Mouse (Mus musculus) spleen, adult 12 weeks (tissue): ENCODE measurements around the gene Cdkn1a.
"Not testable (repeated sequence)": the region's sequence is repeated elsewhere in the genome, so short reads cannot be mapped to it uniquely, and the experiment has no call there.

Source experiments
- DNase-seq: peaks from one replicate; pipeline ENCODE4 v3.0.0; 2022; ENCODE audit warnings: low spot score

The Cdkn1a gene

DNA sequence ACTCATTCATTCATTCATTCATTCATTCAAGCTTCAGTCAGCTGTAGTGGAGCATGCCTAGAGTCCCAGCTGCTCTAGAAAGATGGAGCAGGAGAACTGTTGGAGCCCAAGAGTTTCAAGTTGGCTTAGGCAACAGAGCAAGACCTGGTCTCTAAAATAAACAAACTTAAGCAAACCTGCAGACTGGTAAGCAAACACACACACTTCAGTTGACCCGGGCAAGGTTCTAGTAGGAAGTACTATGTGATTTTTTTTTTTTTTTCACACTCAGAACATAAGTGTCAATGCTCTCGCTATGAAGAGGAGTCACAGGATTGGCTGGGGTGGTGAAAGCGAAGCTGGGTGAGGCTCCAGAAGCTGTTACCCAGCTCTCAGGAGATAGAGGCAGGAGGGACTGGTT lies 31.2 kb upstream of the Cdkn1a start:
- no peak for DNase-seq

DNA sequence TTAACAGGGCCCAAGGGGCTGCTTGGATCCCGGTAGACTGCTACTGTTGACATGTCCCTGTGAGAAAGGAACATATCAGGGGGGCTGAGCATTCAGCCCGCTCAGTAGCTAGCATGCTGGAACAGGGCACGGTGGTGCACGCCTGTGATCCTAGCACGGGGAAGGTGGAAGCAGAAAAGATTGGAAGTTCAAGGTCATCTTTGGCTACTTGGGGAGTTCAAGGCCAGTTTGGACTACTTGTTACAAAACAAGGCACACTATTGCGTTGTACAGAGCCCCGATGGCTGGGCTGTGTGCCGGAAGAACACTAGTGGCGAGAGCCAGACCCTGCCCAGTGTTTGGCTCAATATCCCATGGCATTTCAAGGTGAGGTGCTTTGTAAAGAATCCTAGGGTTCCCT lies 29.8 kb upstream of the Cdkn1a start:
- DNase-seq: no peak

DNA sequence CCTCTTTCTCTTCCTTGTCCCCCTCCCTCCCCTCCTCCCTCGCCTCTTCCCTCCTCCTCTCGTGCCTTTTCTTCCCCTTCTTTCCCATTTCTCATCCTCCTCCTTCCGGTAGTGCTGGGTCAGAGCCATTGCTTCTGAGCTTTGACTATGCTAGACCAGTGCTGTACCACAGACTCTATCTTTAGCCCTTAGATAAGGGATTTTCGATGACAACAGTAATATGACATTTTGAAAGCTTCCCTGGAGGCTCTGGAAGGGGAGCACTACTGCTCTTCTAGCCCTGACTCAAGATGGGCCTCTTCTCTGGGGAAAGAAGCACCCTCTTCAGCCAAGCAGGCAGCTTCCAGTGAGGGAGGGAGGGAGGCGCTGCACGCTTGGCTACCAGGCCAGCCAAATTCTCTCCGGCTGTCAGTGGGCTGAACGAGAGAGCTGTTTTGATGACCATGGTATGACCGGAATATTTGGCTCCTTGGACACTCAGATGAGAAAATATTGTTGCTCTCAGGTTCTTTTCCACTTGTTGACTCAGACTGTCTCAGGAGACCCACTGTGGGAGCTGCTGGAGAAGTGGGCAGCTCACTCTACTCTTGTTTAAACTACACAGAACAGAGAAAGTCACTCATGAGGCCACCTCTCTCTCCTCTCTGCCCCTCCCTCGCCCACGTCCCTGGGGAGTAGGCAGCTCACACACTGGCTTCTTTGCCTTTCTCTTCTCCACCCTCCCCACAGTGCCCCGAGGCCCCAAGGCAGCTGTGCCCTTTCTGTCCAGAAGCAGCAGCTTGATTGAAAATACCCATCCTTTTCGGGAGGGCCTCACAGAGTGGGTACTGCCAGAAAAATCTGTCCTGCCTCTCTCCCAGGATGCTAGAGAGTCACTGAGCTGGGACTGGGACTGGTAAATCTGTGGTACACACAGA lies 28.4 kb upstream of the Cdkn1a start:
- DNase-seq: no peak

DNA sequence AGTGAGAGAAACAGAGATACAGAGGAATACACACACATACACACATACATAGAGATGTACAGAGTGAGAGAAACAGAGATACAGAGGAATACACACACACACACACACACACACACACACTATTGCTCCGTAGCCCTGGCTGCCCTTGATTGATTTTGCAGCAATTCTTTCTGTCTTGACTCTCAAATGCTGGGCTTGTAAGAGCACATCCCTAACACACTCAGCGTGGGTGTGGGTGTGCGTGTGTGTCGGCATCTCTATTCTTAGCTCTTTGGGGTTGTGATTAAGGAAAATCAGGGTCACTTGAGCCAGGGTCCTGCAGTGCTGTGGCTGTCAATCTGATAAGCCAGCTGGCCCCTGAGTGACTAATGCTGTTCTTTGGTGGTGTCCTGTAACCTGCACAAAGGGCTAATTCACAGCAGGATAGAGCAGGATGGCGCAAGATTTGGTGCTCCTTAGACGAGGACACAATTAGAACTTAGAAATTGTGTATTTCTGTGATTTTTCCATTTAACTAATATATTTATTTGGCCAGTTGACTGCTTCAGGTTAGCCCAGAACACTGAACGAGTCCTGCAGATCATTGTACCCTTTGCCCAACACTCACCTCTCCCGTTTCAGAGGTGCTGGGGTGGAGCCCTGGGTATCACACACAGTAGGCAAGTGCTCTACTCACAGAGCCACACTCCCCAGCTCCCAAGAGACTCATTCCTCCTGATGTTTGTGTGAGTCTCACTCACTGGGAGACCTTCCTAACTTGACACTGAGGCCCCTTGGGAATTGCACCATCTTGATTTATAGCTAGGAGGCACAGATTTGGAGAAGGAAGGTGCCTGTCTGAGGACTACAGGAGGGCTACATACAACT lies 27.4 kb upstream of the Cdkn1a start:
- DNase-seq: no peak

DNA sequence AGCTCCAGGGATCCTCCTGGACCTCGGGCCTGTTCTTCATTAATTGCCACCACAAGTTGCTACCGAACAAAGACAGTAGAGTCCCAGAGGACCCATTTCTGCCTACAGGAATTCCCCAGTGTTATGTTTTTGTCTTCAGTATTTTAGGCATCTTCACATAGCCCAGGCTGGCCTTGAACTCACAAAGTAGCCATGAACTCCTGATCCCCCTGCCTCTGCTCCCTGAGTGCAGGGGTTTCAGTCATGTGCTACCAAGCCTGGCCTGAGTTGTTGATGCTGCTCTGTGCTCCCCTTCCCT lies 26.8 kb upstream of the Cdkn1a start:
- DNase-seq: no peak

DNA sequence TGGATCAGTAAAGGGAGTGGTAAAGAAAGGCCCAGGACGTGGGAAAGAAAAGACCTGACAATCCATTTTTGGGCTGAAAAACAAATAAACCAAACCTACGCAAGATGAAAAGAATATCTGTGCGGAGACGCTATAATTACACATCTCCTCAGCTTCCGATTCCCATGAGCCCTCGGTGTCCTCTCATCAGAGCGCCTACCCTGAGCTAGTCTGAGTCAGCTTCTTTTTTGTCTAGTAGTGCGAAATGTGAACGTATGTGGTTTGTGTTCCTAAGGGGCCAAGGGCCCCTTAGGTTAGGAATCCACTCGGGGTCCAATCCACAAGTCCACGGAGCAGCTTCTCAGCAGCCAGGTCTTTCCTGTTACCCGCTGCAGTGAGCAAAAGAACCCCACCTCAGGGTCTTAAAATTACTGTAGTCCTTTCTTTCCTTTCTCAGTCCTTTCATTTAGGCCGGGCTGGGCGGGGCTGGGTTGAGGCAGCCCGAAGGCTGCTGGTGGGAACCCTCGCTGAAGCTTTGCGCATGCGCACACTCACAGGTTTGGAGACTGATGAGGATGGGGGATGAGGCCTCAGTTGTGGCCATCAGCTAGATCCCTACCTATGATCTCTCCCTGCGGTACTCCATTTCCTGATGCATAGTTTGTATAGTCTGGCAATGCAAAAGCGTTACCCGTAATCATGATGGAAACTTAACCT lies 25.4 kb upstream of the Cdkn1a start:
- DNase-seq: no peak

DNA sequence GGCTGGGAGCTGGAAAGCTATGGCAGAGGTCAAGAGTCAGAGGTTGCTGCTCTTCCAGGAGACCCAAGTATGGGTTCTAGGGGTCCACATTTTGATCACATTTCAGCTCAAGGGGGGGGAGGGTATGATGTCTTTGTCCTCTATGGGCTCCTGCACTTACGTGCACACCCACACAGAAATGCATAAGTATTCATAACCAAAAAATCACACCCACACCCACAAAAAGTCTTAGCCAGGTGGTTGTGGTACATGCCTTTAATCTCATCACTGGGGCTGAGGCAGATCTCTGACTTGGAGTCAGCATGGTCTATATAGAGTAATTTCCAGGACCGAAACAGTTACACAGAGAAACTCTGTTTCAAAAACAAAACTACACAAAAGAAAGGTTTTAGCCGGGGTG lies 24.8 kb upstream of the Cdkn1a start:
- no peak for DNase-seq

DNA sequence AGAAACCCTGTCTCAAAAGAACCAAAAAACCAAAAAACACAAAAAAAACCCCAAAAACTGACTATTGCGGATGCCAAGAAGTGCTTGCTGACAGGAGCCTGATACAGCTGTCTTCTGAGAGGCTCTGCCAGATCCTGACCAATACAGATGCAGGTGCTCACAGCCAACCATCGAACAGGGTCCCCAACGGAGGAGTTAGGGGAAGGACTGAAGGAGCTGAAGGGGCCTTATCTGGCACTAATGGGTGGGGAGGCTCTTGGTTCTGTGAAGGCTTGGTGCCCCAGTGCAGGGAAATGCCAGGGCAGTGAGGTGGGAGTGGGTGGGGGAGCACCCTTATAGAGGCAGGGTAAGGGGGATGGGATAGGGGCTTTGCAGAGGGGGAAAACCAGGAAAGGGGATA lies 23.4 kb upstream of the Cdkn1a start:
- DNase-seq: not testable (repeated sequence)

DNA sequence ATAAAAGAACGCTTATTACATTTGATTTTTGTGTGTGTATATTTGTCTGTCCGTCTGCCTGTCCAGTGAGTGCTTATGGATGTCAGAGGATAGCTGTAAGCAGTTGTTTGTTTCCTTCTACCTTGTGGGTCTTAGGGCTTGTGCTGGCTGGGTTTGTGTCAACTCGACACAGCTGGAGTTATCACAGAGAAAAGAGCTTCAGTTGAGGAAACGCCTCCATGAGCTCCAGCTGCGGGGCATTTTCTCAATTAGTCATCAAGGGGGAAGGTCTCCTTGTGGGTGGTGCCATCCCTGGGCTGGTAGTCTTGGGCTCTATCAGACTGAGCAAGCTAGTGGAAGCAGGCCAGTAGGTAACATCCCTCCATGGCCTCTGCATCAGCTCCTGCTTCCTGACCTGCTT lies 22.9 kb upstream of the Cdkn1a start:
- no peak for DNase-seq

DNA sequence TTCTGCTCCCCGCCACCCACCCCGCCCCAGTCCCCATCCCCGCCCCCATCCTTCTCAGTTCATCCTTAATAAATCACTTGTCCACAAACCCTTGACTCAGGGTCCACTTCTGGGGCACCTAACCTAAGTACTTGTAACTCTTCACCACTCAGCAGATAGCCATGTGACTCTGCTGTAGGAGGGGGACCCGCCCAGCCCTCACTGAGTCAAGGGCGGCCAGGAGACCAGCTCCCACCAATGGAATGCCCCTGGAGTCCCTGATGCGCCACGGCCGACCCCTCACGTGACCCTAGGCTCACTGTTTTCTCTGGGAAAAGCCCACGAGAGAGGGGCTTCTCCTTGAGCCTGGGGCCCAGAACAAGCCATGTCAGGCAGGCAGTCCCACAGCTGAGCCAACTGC lies 21.7 kb upstream of the Cdkn1a start:
- DNase-seq: no peak

DNA sequence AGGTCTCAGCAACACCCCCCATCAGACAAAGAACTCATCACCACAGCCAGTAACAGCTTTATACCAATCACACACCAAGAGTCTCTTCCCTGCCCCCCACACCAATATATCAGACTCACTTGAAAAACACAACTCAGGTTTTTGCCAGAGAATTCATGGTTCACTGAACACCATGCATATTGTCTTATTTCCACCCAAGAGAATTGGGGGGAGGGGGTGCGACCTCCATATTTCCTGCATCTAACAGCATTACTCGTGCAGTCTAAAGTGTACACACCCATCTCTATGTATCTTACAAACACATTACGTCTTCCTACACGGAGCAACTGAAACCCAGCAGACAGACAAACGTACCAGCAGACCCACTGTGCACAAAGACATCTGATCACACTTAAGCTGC lies 19.0 kb upstream of the Cdkn1a start:
- no peak for DNase-seq

DNA sequence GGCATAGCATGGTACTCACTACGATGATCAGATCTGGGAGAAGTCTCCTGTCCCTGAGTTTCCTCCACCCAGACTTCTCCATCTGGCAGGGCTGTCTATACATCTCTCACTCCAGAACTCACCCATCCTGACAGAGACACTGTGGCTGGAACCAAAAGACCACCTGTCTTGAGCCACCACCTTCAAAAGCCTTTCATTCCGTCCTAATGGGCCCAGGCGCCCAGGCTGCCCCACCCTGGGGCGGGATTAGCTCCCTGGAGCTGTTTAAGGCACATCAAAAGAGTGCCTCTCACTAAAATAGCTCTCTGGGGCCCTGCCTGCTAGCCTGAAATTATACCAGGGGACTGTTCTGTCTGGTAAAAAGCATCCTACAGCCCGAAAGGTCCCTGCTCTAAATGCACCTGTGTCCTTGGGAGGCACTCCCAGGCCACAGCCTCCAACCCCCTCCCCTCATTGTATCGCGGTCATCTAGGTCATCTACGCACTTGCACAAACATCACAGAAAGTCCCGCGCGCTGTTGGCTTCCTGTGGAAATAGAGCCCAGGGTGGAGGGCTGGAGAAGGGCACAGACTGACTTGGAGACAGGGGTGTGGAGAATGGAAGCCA lies 18.0 kb upstream of the Cdkn1a start:
- no peak for DNase-seq

DNA sequence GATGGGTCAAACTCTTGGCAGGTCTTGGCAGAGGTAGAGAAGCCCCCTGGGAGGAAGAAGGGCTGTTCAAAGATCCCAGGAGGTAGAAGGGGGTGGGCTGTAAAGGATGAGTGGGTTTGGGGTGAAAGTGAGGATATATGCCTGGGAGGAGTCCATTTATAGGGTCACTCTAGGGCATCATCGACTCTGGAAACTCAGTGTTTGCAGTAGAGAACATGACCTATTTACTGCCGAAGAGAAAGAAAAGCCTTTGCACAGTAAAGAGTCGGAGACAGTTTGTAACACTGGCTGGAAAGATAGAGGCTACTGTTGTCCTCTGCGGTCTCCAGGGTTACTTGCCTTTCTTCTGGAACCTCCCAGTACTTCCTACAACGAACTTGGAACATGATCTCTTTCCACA lies 17.5 kb upstream of the Cdkn1a start:
- no peak for DNase-seq

DNA sequence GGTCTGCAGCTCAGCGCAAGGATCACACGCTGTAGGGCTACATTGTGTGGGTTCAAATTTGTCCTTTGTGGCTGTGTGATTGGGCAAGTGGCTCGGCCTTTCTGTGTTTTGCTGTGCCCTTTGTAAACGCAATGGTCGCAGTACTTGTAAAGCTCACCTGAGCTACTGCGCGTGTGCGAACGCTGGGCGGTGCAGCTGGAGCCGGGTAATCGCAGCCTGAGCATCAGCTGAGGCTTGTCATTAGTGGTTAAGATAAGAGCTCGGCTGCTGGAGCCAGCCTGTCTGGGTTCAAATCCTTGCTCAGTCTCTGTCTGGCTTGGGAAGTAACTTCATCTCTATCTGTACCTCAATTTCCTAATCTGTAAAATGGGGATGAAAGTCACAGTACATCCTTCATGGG lies 16.7 kb upstream of the Cdkn1a start:
- no peak for DNase-seq

DNA sequence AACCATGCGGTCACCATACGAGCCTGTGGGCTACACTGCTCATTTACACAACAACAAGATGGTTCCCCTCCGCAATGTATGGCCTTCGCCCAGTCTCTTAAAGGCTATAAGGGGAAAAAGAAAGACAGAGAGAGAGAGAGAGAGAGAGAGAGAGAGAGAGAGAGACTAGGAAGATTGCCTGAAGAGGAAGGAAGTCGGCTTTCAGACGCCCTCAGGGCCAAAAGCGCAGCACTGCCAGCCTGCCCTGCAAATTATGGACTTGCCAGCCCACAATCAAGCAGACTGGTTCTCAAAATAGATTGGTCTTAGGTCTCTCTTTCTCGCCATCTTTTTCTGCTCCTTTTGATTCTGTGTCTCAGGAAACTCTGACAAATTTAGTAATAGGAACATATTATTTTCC lies 14.5 kb upstream of the Cdkn1a start:
- no peak for DNase-seq

DNA sequence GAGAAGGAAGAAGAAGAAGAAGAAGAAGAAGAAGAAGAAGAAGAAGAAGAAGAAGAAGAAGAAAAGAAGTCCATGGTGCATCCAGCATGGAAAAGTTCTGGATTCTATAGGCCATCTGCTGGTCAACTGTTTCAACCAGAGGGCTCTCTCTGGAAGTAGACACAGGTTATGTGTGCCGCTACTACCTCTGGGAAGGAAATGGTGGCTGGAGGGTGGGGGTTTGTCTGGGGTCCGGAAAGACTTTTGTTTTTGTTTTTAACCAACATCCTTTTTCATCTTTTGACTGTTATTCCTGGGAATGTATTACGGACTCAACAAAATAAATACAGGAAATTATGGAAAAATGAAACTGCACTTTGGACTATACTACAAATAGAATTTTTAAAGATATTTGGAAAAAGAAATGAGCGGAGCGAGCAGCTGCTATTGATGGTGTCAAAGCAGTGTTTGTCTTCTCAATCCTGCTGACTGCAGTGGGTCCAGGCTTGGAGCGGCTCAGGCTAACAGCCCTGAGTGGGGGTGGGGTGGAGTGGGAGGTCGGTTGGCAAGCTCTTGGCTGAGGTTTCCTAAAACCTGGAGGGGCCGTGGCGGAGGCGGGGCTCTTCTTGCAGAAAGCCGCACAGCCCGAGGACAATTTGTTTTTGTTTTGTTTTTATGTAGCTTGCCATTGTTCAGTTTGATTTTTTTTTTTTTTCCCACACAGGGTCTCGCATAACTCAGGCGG lies 12.8 kb upstream of the Cdkn1a start:
- DNase-seq: no peak

DNA sequence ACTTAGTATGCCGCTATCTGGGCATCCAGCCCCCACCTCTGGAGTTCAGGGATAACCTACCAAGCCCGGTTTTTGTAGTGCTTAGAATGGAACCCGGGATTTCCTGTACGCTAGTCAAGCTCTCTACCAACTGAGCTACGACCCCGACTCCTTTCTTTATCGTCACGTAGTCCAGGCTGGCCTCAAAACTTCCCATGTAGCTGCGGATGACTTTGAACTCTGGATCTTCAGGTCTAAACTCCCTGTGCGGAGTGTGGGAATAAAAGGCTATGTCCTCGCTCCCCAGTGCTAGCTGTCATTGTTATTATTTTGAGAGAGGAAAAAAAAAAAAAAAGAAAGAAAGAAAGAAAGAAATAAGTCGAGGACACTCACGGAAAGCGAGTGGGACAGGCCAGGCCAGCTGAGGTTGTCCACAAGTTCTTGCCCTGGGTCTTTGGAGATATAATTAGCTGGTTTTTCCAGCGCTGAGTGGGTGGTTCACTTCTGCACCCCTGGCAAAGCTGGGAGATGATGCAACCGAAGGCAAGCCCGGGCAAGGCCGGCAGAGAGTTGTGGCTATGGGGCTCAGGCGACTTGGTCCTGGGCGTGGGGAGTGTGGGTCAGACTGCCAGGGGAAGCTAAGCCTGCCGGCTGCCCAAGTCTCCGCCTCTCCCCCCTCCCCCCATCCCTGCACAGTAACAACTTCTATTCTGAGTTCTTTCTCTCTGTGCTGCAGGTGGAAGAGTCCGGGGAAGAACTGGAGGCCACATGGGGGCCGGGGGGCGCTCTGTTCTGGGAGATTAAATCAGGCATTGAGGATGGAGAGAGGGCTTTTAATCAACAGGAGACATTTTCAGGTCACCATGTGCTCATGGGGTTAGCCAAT lies 12.0 kb upstream of the Cdkn1a start:
- DNase-seq: no peak

DNA sequence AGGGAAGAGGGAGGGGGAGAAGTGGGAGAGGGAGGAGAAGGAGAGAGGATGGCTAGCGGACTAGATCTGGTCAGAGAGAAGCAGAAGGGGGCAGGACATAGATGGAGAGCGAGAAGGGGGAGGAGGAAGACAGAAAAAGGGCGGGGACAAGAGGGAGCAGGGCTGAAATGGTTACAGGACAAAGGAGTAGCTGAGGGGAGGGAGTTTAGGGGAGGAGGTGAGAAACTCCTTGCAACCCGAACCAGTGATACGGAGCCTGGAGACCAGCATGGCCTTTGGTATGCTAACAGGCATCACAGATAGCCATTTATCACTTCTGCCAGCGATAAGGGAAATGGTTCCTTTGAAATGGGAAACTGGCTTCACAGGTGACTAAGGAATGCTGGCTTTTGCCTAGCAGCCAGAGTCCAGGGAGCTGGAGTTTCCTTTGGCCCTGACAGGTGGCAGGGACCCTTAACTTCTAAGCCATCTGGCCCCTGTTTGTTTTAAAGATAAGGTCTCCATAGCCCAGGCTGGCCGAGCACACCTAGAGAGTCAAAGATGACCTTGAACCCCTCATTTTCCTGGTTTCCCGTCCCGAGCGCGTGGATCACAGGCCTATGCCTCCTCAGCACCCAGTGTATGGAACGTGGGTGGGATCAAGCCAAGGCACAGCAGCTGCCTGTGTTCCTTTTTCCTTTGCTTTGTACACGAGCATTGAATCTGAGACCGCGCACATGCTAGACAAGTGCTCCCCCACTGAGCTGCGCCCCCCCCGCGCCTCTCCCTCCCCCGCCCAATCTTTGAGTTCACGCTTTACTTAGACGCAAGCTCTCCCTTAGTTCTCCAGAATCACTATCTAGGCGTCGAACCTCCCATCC lies 9.8 kb upstream of the Cdkn1a start:
- DNase-seq: no peak

DNA sequence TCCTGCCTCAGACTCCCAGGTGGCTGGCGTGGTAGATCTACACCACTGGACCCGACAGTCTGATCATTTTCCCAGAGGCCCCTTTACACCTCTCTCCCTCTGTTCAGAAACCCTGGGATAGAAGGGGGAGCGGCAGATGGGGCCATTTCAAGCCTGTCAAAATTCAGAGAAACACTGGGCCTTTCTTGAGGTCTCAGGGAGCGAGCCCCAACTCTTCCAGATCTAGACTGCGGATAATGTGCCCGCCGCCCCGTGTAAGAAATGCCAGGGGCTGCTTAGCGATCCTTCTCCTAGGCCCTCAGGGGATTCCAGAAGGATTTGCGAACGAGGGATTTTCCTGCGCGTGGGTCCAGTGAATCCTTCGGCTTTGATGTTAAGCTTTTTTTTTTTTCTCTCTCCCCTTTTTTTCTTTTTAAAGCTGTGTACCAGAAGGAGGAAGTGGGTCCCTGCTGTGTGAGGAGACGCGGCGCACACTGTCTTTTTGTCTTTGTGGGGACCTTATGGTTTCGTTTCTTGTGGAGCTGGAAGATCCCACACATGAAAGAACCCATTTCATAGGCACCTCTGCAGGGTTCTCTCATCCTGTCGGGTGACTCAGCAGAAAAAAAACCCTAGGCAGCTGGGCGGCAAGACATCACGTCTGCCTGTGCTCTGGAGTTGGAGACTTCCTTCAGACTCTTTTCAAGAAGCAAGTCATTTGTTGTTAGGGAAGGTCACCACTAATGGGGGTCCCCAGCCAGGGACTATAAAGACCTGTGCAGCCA lies 9.0 kb upstream of the Cdkn1a start:
- no peak for DNase-seq
